Mouse (Mus musculus) urinary bladder, postnatal 36 days (tissue): ENCODE measurements at regions not wholly inside any gene's neighbourhood (a gene's known extent, or its start where the extent isn't known, plus 50 kb on each side); places are given as distances from the start of the nearest gene placed in this dataset.

ENCODE experiments used
- DNase-seq, 2 experiments: peaks; one replicate each; pipeline ENCODE4 v3.0.0; 2022; ENCODE audit warnings: low spot score in 2 of 2, mixed read lengths in 1 of 2

- no peak for DNase-seq
Observed at GRCm38 (mm10) chr17:88910144-88910543, 118.4 kb upstream of the Lhcgr start.

- DNase-seq: no peak
Observed at GRCm38 (mm10) chr17:88901742-88902141, 110.0 kb upstream of the Lhcgr start.

DNA sequence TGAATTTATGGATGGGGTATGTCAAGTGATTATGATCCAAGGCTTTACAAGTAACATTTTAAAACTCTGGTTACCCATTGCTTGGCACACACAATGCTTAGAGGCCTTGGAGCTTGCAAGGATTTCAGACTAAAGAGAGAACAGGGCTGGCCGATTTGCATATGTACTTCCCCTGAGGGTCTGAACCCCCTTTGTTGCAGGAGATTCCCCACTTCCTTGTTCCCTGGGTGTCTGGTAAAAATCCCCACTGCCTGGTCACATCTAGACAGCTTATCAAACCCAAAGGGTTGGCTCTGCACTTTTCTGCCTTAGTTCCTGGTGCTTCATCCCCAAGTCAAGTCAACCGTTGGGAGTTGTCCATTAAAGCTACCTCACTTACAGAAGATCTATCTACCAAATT is 109.1 kb upstream of the Lhcgr start:
- no peak for DNase-seq

GRCm38 (mm10) chr17:88898705-88899668 is 107.2 kb upstream of the Lhcgr start:
- DNase-seq: no peak

GRCm38 (mm10) chr17:88893451-88893850 is 101.7 kb upstream of the Lhcgr start:
- no peak for DNase-seq

DNA sequence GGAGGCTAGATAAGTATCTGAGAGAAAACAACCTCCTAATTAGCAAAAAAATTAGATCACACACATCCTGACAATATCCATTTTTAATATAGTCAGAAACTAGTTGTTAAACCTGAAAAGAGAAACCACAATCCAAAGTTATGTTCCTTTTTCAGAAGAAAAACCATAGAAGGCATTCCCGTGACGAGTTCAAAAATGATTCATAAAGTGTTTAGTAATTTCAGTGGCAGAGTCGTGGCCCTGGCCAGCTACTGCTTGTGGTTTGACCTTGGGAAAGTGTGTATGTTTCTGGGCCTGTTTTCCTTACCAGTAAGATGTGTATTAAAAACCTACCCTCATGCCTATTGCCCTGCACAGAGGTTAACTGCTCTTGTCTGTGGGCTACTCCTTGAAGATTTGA is 93.7 kb upstream of the Lhcgr start:
- DNase-seq: no peak

- no peak for DNase-seq
Observed at GRCm38 (mm10) chr17:88879736-88880135, 87.9 kb upstream of the Lhcgr start.

DNA sequence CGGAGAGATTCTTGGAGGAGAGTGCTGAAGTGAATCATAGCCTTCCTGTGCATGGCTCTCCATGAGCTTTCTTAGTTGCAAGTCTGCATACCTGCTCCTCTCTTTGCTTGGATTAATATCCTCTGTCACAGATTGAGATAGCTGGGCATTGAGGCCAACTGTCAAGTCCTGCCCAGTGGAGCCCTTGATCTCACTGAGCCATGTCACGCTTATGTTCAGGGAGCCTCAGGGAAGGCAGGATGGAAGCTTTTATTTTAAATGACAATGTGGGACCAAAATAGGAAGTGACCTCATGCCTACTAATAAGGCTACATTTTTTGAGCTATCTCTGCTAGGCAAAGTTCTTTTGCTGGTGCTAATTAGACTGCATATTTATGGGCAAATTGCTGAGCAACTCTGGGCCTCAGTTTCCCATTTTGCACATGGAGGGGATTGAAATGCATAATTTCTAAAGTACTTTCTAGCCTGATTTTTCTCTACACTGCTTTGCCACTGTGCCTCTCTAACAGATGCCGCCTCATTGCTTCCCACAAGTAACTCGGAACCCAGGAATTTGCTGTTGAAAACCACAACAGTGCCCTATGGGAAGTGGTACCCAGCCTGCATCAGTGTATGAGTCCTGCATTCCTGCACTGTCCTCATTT is 78.7 kb upstream of the Lhcgr start:
- no peak for DNase-seq

DNA sequence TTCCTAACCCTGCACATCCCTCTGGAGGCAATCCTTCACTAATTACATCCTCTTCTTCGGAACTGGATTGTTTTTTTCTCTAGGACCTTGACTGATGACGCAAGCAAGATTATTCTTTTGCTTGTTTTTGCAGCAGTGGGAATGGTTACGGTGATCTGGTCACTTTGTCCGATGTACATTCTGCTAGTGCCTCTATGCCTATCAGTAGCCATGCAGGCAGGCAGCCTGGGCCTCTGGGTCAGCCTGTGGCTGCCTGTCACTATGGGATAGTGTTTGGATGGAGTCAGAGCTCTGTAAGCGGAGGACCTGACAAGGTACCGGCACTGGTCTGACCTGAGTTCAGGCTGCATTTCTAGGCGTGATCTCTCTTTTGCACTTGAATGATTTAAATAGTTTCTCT is 72.8 kb upstream of the Lhcgr start:
- no peak for DNase-seq

DNA sequence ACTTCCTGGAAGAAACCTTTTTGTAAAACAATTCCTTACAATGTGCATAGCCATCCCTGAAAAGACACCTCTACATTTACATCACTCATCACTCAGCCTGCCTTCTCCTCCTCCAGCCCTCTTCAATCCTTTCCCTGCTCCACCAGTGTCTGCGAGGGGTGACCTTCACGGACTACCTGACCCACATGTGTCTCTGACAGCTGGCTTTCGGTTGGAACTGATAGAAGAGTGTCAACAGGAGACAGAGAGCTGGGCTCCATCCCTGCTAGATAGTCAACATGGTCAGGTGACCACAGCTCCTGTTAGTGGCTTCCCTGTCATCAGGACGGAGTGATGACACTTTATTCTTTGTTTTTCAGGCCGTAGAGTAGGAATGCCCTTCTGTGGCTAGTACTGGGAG is 72.4 kb upstream of the Lhcgr start:
- DNase-seq: no peak

GRCm38 (mm10) chr17:88861128-88861527 is 69.3 kb upstream of the Lhcgr start:
- no peak for DNase-seq

- DNase-seq: no peak
Observed at GRCm38 (mm10) chr17:88860576-88860975, 68.8 kb upstream of the Lhcgr start.

DNA sequence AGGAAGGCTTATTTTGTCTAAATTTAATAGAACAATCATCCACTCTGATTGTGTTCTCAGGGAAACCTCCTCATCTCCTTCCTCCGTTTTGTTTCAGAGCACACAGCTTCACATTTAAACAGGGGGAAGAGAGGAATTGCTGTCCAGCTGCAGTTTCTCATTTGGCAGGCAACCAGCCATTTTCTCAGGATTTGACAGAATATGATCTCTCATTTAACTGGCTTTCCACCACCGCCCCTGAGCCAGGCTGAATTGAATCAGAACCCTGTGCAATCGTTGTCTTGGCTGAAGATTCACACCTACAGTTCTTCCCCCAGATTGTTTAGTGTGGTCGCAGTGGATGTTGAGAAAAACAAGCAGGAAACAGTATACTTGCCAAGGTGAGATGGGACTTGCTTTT is 66.9 kb upstream of the Lhcgr start:
- DNase-seq: peak; percentile 2 to 10

DNA sequence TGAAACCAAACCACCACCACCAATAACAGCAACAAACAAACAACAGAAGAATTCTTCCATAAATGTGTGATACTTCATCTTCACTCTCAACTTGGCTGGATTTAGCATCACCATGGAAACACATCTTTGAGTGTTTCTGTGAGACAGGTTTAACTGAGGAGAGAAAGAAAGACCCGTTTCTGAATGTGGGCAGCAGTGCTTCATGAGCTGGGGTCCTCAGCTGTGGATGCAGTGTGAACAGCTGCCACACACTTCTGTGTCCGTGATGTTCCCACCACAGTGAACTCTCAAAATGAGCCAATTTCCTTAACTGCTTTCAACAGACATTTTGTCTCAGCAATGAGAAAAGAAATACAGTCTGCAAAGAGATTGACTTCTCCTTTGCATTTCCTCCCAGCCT is 55.5 kb upstream of the Lhcgr start:
- DNase-seq: no peak

DNA sequence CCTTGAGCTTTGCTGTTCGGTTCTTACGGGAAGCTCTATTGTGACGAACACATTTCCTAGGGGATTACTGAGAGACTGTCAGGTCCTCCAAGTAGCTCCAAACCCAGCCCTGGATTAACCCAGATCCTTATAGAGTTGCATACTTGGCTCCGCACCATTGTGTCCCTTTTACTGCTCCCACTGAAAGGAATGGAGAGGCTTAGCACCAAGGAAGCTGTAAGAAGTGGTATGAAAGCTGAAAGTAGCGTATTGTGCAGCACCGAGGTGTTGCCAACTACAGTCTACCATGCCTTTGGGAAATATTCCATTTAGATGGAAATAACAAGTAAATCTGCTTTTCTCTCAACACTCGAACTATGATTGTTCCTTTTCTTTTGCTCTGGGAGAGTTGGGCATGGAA is 53.5 kb upstream of the Lhcgr start:
- no peak for DNase-seq
